Mouse (Mus musculus) kidney, adult 2 months (tissue): ENCODE results near the gene Prpsap1. TPM values are rescaled to one million over a fixed set of nuclear protein-coding genes. Genes with fewer than 3 reads are reported as not detected.

ENCODE experiments used
- DNase-seq: peaks from one replicate; pipeline ENCODE4 v3.0.0; 2021
- H3K27ac ChIP-seq: fragments of 200-500 bp; 2 replicates; pipeline ENCODE4 v1.5.1; 2012; ENCODE audit warnings: low read depth, low read length, control low read depth, inconsistent platforms; ENCODE audit not compliant: insufficient read depth
- H3K27me3 ChIP-seq: fragments of 200-500 bp; replicated peaks from 2 replicates; pipeline ENCODE4 v1.6.1; 2012; ENCODE audit warnings: mild to moderate bottlenecking, moderate library complexity, low read length, inconsistent platforms; ENCODE audit not compliant: control insufficient read depth, insufficient read depth
- H3K36me3 ChIP-seq: fragments of 200-500 bp; 2 replicates; pipeline ENCODE4 v1.6.1; 2012; ENCODE audit warnings: mild to moderate bottlenecking, moderate library complexity, low read length, inconsistent platforms; ENCODE audit not compliant: control insufficient read depth, insufficient read depth
- H3K4me1 ChIP-seq: fragments of 200-500 bp; 2 replicates; pipeline ENCODE4 v1.6.1; 2011; ENCODE audit warnings: low read length; ENCODE audit not compliant: control insufficient read depth, insufficient read depth
- H3K4me3 ChIP-seq: fragments of 200-500 bp; 2 replicates; pipeline ENCODE4 v1.5.1; 2011; ENCODE audit warnings: mild to moderate bottlenecking, low read depth, low read length, control low read depth; ENCODE audit not compliant: insufficient read depth
- CTCF ChIP-seq: fragments of 200-500 bp; conservative IDR thresholded peaks from 2 replicates; pipeline ENCODE4 v1.5.1; 2011; ENCODE audit warnings: low read depth, mild to moderate bottlenecking, control low read depth, low read length, moderate library complexity, mixed read lengths; ENCODE audit not compliant: insufficient read depth, insufficient read length
- POLR2A ChIP-seq: fragments of 200-500 bp; IDR thresholded peaks from one replicate; pipeline ENCODE4 v1.6.1; 2011; ENCODE audit warnings: low read depth, low read length, control low read depth
- WGBS: fragments of 180-500 bp; shearing (Covaris S2); methylation state at CpG from one replicate; pipeline ENCODE4 v1.1.7; 2018; 5-methylcytosine and 5-hydroxymethylcytosine counted together
- polyA plus RNA-seq: library from polyadenylated mRNA; depleted of rRNA; stranded (reverse); fragments of >200 nt; gene quantifications from 2 replicates; pipeline ENCODE4 v1.2.3, GENCODE M21; 2012

Gene Prpsap1
- polyA plus RNA-seq, 1 experiment, result 87.5 TPM

DNA sequence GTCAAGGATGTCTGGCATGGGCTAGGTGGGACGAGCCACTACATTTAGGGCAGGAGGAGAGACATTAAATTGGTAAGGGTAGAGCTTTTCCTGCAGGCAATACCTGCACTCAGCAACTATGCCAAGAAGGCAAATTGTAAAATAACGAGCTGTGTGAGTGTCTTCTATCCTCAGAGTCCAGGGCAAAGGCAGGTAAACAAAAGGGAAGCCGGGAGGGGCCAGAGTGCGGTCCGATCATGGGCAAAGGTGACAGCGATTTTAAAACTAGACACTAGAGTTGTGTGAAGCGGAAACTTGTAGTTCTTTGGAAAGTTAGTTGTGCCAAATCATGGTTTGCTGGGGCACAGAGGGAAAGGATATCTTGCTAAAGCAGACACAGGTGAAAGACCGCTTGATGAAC, 9.7 kb downstream of the Prpsap1 start:
- Histone ChIP-seq H3K27ac (no peak overlapping the region), H3K4me3 (no peak overlapping the region), H3K4me1 (no peaks in the 10 kb centered on the region; the same call in 1 of the 2 replicates), H3K36me3 (peaks cover 2% of the 10 kb centered on the region; the same call in 1 of the 2 replicates), H3K27me3 (no peaks in the 10 kb centered on the region)
- peak; percentile 70 for DNase-seq
- TF ChIP-seq POLR2A (no peak), CTCF (no peak)
- 58% methylated on average over 8 of the region's 8 CpGs for WGBS

DNA sequence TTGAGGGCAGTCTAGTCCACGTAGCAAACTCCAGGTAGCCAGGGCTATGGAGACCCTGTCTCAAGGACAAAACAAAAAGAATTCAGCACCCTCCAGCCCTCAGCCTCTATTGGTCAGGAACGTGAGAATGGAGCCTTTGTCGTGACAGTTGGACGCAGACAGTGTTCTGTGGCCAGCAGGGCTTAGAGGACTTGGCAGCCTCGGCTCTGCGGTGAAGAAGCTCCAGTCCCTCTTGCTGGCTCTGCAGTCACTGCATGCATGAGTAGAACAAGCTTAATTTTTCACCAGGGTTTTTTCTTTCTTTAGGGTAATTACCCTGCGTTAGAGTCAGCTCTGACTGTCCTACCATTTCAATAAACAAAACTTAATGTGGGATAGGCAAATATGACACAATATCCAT, 12.2 kb downstream of the Prpsap1 start:
- no peaks in the 10 kb centered on the region for H3K27me3 ChIP-seq

DNA sequence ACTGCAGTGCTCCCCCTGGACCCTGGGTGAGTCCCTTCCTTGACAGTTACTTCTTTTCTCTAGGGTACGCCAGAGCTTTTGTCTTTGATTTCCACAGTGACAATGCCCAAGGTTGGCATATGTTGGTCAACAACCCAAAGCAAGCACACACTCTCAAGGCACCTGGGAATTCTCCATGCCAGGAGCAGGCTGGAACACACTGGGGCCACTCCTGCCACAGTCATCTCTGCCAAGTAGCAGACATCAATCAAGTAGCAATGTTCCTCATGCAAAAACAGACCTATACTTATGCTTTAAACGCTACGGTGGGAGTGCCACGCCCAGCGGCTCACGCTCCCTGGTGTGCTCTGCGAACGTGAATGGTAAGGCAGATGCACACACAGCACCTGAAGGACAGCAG, 13.0 kb downstream of the Prpsap1 start:
- WGBS, result 95% methylated on average over 8 of the region's 8 CpGs
- TF ChIP-seq CTCF, result no peak
- no peak for TF ChIP-seq POLR2A
- DNase-seq, result no peak

More for the DNA sequence above, 12.2 kb downstream of the Prpsap1 start:
- TF ChIP-seq CTCF (no peak), POLR2A (no peak)
- Histone ChIP-seq H3K27ac (no peak overlapping the region), H3K36me3 (peaks cover 5% of the 10 kb centered on the region), H3K4me3 (no peak overlapping the region), H3K4me1 (no peaks in the 10 kb centered on the region; the same call in 1 of the 2 replicates)
- 47% methylated on average over 7 of the region's 7 CpGs for WGBS
- peak; percentile 55 for DNase-seq

GRCm38 (mm10) chr11:116479832-116480231, 14.2 kb downstream of the Prpsap1 start:
- no peaks in the 10 kb centered on the region for H3K27me3 ChIP-seq
- peak; percentile 38 for DNase-seq
- H3K36me3 ChIP-seq, result peaks cover 5% of the 10 kb centered on the region
- H3K27ac ChIP-seq, result no peak overlapping the region
- no peak for TF ChIP-seq POLR2A
- no peak overlapping the region for H3K4me3 ChIP-seq
- H3K4me1 ChIP-seq, result no peaks in the 10 kb centered on the region; the same call in 1 of the 2 replicates
- 40% methylated on average over 8 of the region's 8 CpGs for WGBS

More for the DNA sequence above, 13.0 kb downstream of the Prpsap1 start:
- H3K36me3 ChIP-seq, result peaks cover 5% of the 10 kb centered on the region
- H3K27ac ChIP-seq, result no peak overlapping the region
- no peak overlapping the region for H3K4me3 ChIP-seq
- H3K4me1 ChIP-seq, result no peaks in the 10 kb centered on the region; the same call in 1 of the 2 replicates
- H3K27me3 ChIP-seq, result no peaks in the 10 kb centered on the region

- no peaks in the 10 kb centered on the region; the same call in 1 of the 2 replicates for H3K4me1 ChIP-seq
- no peak overlapping the region for H3K27ac ChIP-seq
- TF ChIP-seq CTCF (no peak), POLR2A (no peak)
- DNase-seq, result peak; percentile 17
- H3K36me3 ChIP-seq, result peaks cover 5% of the 10 kb centered on the region
- H3K27me3 ChIP-seq, result no peaks in the 10 kb centered on the region
- WGBS, result 69% methylated on average over 7 of the region's 7 CpGs
- H3K4me3 ChIP-seq, result no peak overlapping the region
These were observed 15.0 kb downstream of the Prpsap1 start for GRCm38 (mm10) chr11:116478978-116479377.

GRCm38 (mm10) chr11:116477160-116477759, 16.7 kb downstream of the Prpsap1 start:
- Histone ChIP-seq H3K27ac (no peak overlapping the region), H3K36me3 (peaks cover 5% of the 10 kb centered on the region), H3K4me1 (no peaks in the 10 kb centered on the region; the same call in 1 of the 2 replicates), H3K27me3 (no peaks in the 10 kb centered on the region), H3K4me3 (no peak overlapping the region)
- TF ChIP-seq POLR2A (no peak), CTCF (no peak)
- WGBS, result 84% methylated on average over 15 of the region's 15 CpGs
- no peak for DNase-seq

DNA sequence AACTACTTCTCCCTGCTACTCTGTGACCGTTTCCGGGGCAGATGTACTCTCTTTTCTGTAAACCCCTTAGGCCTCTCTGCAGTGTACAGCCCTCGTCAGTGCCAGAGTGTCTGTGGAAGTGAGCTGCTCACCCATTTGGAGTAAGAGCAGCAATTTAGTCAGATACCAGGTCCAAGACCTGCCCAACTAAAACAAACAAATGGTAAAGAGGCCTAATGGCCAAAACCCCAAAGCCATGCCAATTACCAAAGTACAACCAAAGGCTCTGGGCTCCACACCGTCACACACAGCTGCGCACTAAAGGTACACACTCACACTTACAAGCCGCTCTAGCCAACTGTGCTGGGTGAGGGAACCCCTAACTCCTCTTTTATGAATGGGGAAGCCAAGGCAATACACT, 17.3 kb downstream of the Prpsap1 start:
- no peak overlapping the region for H3K4me3 ChIP-seq
- no peaks in the 10 kb centered on the region for H3K27me3 ChIP-seq
- peak; percentile 13 for DNase-seq
- 86% methylated on average over 6 of the region's 6 CpGs for WGBS
- TF ChIP-seq CTCF, result no peak
- no peak for TF ChIP-seq POLR2A
- no peaks in the 10 kb centered on the region; the same call in 1 of the 2 replicates for H3K4me1 ChIP-seq
- no peak overlapping the region for H3K27ac ChIP-seq
- H3K36me3 ChIP-seq, result peaks cover 6% of the 10 kb centered on the region
